Mouse (Mus musculus): ENCODE data around the gene Nanos2. TPM values are rescaled to one million over a fixed set of nuclear protein-coding genes. Genes with fewer than 3 reads are reported as not detected.

Gene Nanos2
- total RNA-seq (2021): under 1 TPM; 0.40 to 0.49 TPM
- long read RNA-seq, experiment 1: 0 reads
- long read RNA-seq, experiment 2: 0 reads

GRCm38 (mm10) chr7:18987100-18987499, at the start of gene Nanos2:
Nanos2 (plus strand) TSS chr7:18987400.
- DNase-seq (ENCODE audit: low spot score in 2 of 2): no peak

- peak; percentile 63 to 78 for DNase-seq (ENCODE audit: low spot score in 2 of 2)
Observed at GRCm38 (mm10) chr7:18942376-18942775, 44.8 kb upstream of the Nanos2 start.

- DNase-seq (ENCODE audit: low spot score in 2 of 2): no peak
Observed at GRCm38 (mm10) chr7:18942815-18943214, 44.4 kb upstream of the Nanos2 start.

GRCm38 (mm10) chr7:18948151-18948550, 39.0 kb upstream of the Nanos2 start:
- no peak for DNase-seq (ENCODE audit: low spot score in 2 of 2)

- DNase-seq (ENCODE audit: low spot score in 2 of 2): peak in 1 of 2 experiments; percentile 52
Observed at GRCm38 (mm10) chr7:18949781-18950522, 37.2 kb upstream of the Nanos2 start.

- no peak for DNase-seq (ENCODE audit: low spot score in 2 of 2)
Observed at GRCm38 (mm10) chr7:18950523-18951315, 36.5 kb upstream of the Nanos2 start.

GRCm38 (mm10) chr7:18951397-18951796, 35.8 kb upstream of the Nanos2 start:
- no peak for DNase-seq (ENCODE audit: low spot score in 2 of 2)

- DNase-seq (ENCODE audit: low spot score in 2 of 2): peak; percentile 47 to 74
Observed at GRCm38 (mm10) chr7:18957569-18958383, 29.4 kb upstream of the Nanos2 start.

- no peak for DNase-seq (ENCODE audit: low spot score in 2 of 2)
Observed at GRCm38 (mm10) chr7:18958384-18958766, 28.8 kb upstream of the Nanos2 start.

- DNase-seq (ENCODE audit: low spot score in 2 of 2): no peak
Observed at GRCm38 (mm10) chr7:18959446-18959845, 27.8 kb upstream of the Nanos2 start.

- DNase-seq (ENCODE audit: low spot score in 2 of 2): no peak
Observed at GRCm38 (mm10) chr7:18962171-18962792, 24.9 kb upstream of the Nanos2 start.

- no peak for DNase-seq (ENCODE audit: low spot score in 2 of 2)
Observed at GRCm38 (mm10) chr7:18962795-18963194, 24.4 kb upstream of the Nanos2 start.

GRCm38 (mm10) chr7:18963294-18963843, 23.8 kb upstream of the Nanos2 start:
- DNase-seq (ENCODE audit: low spot score in 2 of 2): no peak

- DNase-seq (ENCODE audit: low spot score in 2 of 2): no peak
Observed at GRCm38 (mm10) chr7:18965312-18965711, 21.9 kb upstream of the Nanos2 start.

- no peak for DNase-seq (ENCODE audit: low spot score in 2 of 2)
Observed at GRCm38 (mm10) chr7:18967603-18968002, 19.6 kb upstream of the Nanos2 start.

GRCm38 (mm10) chr7:18970956-18971355, 16.2 kb upstream of the Nanos2 start:
- no peak for DNase-seq (ENCODE audit: low spot score in 2 of 2)

- no peak for DNase-seq (ENCODE audit: low spot score in 2 of 2)
Observed at GRCm38 (mm10) chr7:18978381-18978780, 8.8 kb upstream of the Nanos2 start.

- DNase-seq (ENCODE audit: low spot score in 2 of 2): no peak
Observed at GRCm38 (mm10) chr7:18986503-18986902, 697 bp upstream of the Nanos2 start.

GRCm38 (mm10) chr7:18987747-18988146, 547 bp downstream of the Nanos2 start:
- no peak for DNase-seq (ENCODE audit: low spot score in 2 of 2)

GRCm38 (mm10) chr7:18988780-18989179, 1.6 kb downstream of the Nanos2 start:
- DNase-seq (ENCODE audit: low spot score in 2 of 2): no peak

GRCm38 (mm10) chr7:18989995-18990394, 2.8 kb downstream of the Nanos2 start:
- no peak for DNase-seq (ENCODE audit: low spot score in 2 of 2)
